Mouse (Mus musculus): ENCODE data around the gene Nat8f4.

- TF ChIP-seq CTCF (IDR thresholded peaks at IDR 0.05; ENCODE audit: low read depth) (no peak), EP300 (IDR thresholded peaks at IDR 0.05; ENCODE audit: low read depth) (no peak)
Measured at GRCm38 (mm10) chr6:85938701-85939100, 34.0 kb upstream of the Nat8f4 start.

Data from heart, postnatal 0 days (tissue).